Mouse (Mus musculus): ENCODE data around the gene Il2ra. TPM values are rescaled to one million over a fixed set of nuclear protein-coding genes. Genes with fewer than 3 reads are reported as not detected.

Gene Il2ra
- polyA plus RNA-seq, 1 experiment from 2014 or later: not detected

- no peaks in the 10 kb centered on the region for H3K9me3 ChIP-seq (ENCODE audit: control insufficient read depth, low read length)
- no peaks in the 10 kb centered on the region for H3K36me3 ChIP-seq (ENCODE audit: control insufficient read depth, insufficient read depth, low read length)
- no peak overlapping the region for H3K9ac ChIP-seq (ENCODE audit: low read length)
- WGBS: 36% methylated on average over 6 of the region's 6 CpGs
- no peaks in the 10 kb centered on the region for H3K27me3 ChIP-seq (ENCODE audit: control insufficient read depth, insufficient read depth, low read length)
- no peak for ATAC-seq (ENCODE audit: insufficient number of reproducible peaks, insufficient read depth, low FRiP score, low read depth)
- no peak overlapping the region for H3K4me3 ChIP-seq (ENCODE audit: control insufficient read depth in 1 of 2, insufficient read depth in 1 of 2, low read depth in 1 of 2, low read length in 2 of 2)
- H3K4me2 ChIP-seq (ENCODE audit: low read length): no peak overlapping the region
- H3K27ac ChIP-seq (replicated peaks in 1 of 2; ENCODE audit: control insufficient read depth in 1 of 2, insufficient read depth in 1 of 2, low read depth in 2 of 2, low read length in 2 of 2): no peak overlapping the region
- peaks cover 0 to 2% of the 10 kb centered on the region in 2 experiments; a peak in 1 of 4 replicates for H3K4me1 ChIP-seq (ENCODE audit: control insufficient read depth in 2 of 2, insufficient read depth in 2 of 2, low read length in 2 of 2)
Observed at GRCm38 (mm10) chr2:11653330-11653729, 10.7 kb downstream of the Il2ra start.

DNA sequence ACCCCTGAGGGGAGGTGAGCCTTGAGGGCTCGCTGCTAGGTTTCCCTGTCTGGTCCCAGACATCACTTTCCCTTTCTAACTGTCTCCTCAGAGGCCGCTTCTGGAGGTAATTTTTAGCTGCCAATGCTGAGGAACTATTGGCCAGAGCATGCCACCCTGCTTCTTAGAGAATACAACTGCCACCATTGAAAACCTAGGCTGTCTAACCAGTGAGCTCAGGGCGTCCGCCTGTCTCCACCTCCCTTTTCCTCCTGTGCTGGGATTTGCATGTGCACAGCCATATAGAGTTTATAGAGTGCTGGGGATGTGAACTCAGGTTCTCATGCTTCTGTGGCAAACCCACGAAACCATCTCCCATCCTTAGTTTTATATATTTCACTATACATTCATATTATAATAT lies 11.2 kb downstream of the Il2ra start:
- H3K27ac ChIP-seq (replicated peaks in 1 of 2; ENCODE audit: control insufficient read depth in 1 of 2, insufficient read depth in 1 of 2, low read depth in 2 of 2, low read length in 2 of 2): no peak overlapping the region
- no peak overlapping the region for H3K4me3 ChIP-seq (ENCODE audit: control insufficient read depth in 1 of 2, insufficient read depth in 1 of 2, low read depth in 1 of 2, low read length in 2 of 2)
- no peaks in the 10 kb centered on the region for H3K36me3 ChIP-seq (ENCODE audit: control insufficient read depth, insufficient read depth, low read length)
- no peak overlapping the region for H3K9ac ChIP-seq (ENCODE audit: low read length)
- H3K9me3 ChIP-seq (ENCODE audit: control insufficient read depth, low read length): no peaks in the 10 kb centered on the region
- no peak for ATAC-seq (ENCODE audit: insufficient number of reproducible peaks, insufficient read depth, low FRiP score, low read depth)
- no peaks in the 10 kb centered on the region for H3K27me3 ChIP-seq (ENCODE audit: control insufficient read depth, insufficient read depth, low read length)
- WGBS: 68% methylated on average over 5 of the region's 5 CpGs
- H3K4me2 ChIP-seq (ENCODE audit: low read length): no peak overlapping the region
- H3K4me1 ChIP-seq (ENCODE audit: control insufficient read depth in 2 of 2, insufficient read depth in 2 of 2, low read length in 2 of 2): peaks cover 0 to 2% of the 10 kb centered on the region in 2 experiments; a peak in 1 of 4 replicates

DNA sequence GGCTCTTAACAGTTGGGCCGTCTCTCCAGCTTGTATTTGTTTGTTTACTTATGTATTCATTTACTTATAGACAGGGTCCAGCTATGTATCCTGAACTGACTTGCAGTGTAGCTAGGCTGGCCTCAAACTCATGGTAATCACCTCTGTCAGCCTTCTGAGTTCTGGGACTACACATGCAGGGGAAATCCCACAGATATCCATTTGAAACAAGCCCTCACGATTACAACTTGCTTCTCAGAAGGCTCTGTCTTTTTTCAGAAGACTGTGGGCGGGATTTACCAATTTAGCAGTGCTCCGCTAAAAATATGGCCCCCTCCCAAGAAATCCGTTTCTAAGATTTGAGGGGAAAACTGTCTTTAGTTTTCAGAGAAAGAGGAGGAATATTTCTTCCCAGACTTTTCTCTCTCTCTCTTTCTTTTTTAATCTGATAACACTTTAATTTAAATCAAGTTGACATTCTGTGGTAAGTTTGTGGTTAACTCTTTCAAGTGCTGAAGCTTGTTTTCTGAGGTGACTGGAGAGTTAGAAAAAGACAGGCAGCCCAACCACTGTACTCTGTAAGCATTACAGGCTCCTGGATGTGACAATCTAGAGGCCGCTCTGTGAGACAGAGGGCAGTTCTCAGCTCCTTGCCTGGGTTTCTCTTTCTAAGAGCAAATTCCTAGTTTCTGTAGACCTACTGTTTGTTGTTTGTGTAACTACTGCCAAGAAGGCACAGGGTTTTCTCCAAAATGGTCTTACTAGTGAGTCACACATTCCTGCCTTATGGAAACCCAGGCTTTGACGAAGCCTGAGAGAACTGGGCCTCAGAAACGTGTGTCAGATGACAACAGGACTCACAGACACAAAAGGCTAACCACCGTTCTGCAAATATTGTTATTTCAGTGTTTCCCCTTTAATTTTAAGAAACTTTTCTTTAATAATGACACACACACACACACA lies 12.7 kb downstream of the Il2ra start:
- peaks cover 0 to 3% of the 10 kb centered on the region in 2 experiments; a peak in 1 of 4 replicates for H3K4me1 ChIP-seq (ENCODE audit: control insufficient read depth in 2 of 2, insufficient read depth in 2 of 2, low read length in 2 of 2)
- no peaks in the 10 kb centered on the region for H3K27me3 ChIP-seq (ENCODE audit: control insufficient read depth, insufficient read depth, low read length)
- no peak for ATAC-seq (ENCODE audit: insufficient number of reproducible peaks, insufficient read depth, low FRiP score, low read depth)
- H3K36me3 ChIP-seq (ENCODE audit: control insufficient read depth, insufficient read depth, low read length): no peaks in the 10 kb centered on the region
- H3K9me3 ChIP-seq (ENCODE audit: control insufficient read depth, low read length): no peaks in the 10 kb centered on the region
- H3K9ac ChIP-seq (ENCODE audit: low read length): no peak overlapping the region
- H3K4me2 ChIP-seq (ENCODE audit: low read length): no peak overlapping the region
- WGBS: 59% methylated on average over 9 of the region's 9 CpGs
- H3K27ac ChIP-seq (replicated peaks in 1 of 2; ENCODE audit: control insufficient read depth in 1 of 2, insufficient read depth in 1 of 2, low read depth in 2 of 2, low read length in 2 of 2): no peak overlapping the region
- H3K4me3 ChIP-seq (ENCODE audit: control insufficient read depth in 1 of 2, insufficient read depth in 1 of 2, low read depth in 1 of 2, low read length in 2 of 2): no peak overlapping the region

- 79% methylated on average over 2 of the region's 2 CpGs for WGBS
- no peak overlapping the region for H3K27ac ChIP-seq (replicated peaks in 1 of 2; ENCODE audit: control insufficient read depth in 1 of 2, insufficient read depth in 1 of 2, low read depth in 2 of 2, low read length in 2 of 2)
- H3K27me3 ChIP-seq (ENCODE audit: control insufficient read depth, insufficient read depth, low read length): no peaks in the 10 kb centered on the region
- no peak for ATAC-seq (ENCODE audit: insufficient number of reproducible peaks, insufficient read depth, low FRiP score, low read depth)
- H3K4me3 ChIP-seq (ENCODE audit: control insufficient read depth in 1 of 2, insufficient read depth in 1 of 2, low read depth in 1 of 2, low read length in 2 of 2): no peak overlapping the region
- H3K4me1 ChIP-seq (ENCODE audit: control insufficient read depth in 2 of 2, insufficient read depth in 2 of 2, low read length in 2 of 2): peaks cover 0 to 3% of the 10 kb centered on the region in 2 experiments; a peak in 1 of 4 replicates
- no peaks in the 10 kb centered on the region for H3K9me3 ChIP-seq (ENCODE audit: control insufficient read depth, low read length)
- no peaks in the 10 kb centered on the region for H3K36me3 ChIP-seq (ENCODE audit: control insufficient read depth, insufficient read depth, low read length)
- no peak overlapping the region for H3K4me2 ChIP-seq (ENCODE audit: low read length)
- no peak overlapping the region for H3K9ac ChIP-seq (ENCODE audit: low read length)
Observed at GRCm38 (mm10) chr2:11657581-11657980, 15.0 kb downstream of the Il2ra start.

- H3K27me3 ChIP-seq (ENCODE audit: control insufficient read depth, insufficient read depth, low read length): no peaks in the 10 kb centered on the region
- 42% methylated on average over 2 of the region's 2 CpGs for WGBS
- ATAC-seq (ENCODE audit: insufficient number of reproducible peaks, insufficient read depth, low FRiP score, low read depth): no peak
- no peaks in the 10 kb centered on the region for H3K36me3 ChIP-seq (ENCODE audit: control insufficient read depth, insufficient read depth, low read length)
- 0 out of 4 replicates have a peak, but pooled peaks cover 0 to 2% of the 10 kb centered on the region in 2 experiments for H3K4me1 ChIP-seq (ENCODE audit: control insufficient read depth in 2 of 2, insufficient read depth in 2 of 2, low read length in 2 of 2)
- H3K4me3 ChIP-seq (ENCODE audit: control insufficient read depth in 1 of 2, insufficient read depth in 1 of 2, low read depth in 1 of 2, low read length in 2 of 2): no peak overlapping the region
- H3K4me2 ChIP-seq (ENCODE audit: low read length): no peak overlapping the region
- no peak overlapping the region for H3K27ac ChIP-seq (replicated peaks in 1 of 2; ENCODE audit: control insufficient read depth in 1 of 2, insufficient read depth in 1 of 2, low read depth in 2 of 2, low read length in 2 of 2)
- H3K9me3 ChIP-seq (ENCODE audit: control insufficient read depth, low read length): no peaks in the 10 kb centered on the region
- H3K9ac ChIP-seq (ENCODE audit: low read length): no peak overlapping the region
Observed at GRCm38 (mm10) chr2:11659263-11659662, 16.7 kb downstream of the Il2ra start.

DNA sequence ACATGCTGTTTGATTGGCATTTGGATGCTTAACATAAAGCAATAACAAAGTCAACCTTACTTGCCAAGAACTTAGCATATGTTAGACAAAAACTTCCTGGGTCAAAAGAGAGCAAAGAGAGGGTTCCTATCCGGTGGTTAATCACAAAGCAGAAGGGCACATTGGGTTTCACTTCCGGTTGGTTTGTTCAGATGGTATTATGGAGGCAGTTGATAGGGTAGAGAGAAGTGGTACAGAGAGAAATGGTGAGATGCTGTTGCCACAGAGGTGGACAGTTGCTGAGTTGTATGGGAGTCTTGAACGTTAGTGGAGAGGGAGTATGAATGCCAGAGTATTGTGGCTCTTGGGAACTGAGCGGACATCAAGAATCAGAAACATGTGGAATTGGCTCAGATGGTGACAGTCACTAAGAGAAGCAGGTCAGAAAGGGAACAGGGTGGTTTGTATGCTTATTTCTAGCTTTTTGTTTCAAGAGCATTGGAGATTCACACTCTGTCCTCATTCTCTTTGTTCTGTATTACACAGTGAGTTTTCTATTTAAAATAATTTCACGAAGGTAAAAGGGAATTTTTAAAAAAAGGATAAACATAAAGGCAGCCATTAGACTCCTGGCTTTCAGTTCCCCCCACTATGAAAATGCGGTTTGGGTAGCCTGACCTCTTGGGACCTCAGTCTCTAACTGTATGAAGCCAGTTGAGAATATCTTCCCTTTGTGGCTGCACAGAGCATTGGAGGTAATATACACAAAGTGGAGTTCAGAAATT lies 19.7 kb downstream of the Il2ra start:
- Histone ChIP-seq H3K4me1 (ENCODE audit: control insufficient read depth in 2 of 2, insufficient read depth in 2 of 2, low read length in 2 of 2) (0 out of 4 replicates have a peak, but pooled peaks cover 0 to 2% of the 10 kb centered on the region in 2 experiments), H3K27ac (replicated peaks in 1 of 2; ENCODE audit: control insufficient read depth in 1 of 2, insufficient read depth in 1 of 2, low read depth in 2 of 2, low read length in 2 of 2) (no peak overlapping the region), H3K36me3 (ENCODE audit: control insufficient read depth, insufficient read depth, low read length) (no peaks in the 10 kb centered on the region), H3K4me2 (ENCODE audit: low read length) (no peak overlapping the region), H3K27me3 (ENCODE audit: control insufficient read depth, insufficient read depth, low read length) (no peaks in the 10 kb centered on the region), H3K9ac (ENCODE audit: low read length) (no peak overlapping the region), H3K4me3 (ENCODE audit: control insufficient read depth in 1 of 2, insufficient read depth in 1 of 2, low read depth in 1 of 2, low read length in 2 of 2) (no peak overlapping the region), H3K9me3 (ENCODE audit: control insufficient read depth, low read length) (no peaks in the 10 kb centered on the region)
- no peak for ATAC-seq (ENCODE audit: insufficient number of reproducible peaks, insufficient read depth, low FRiP score, low read depth)
- WGBS: 74% methylated on average over 6 of the region's 6 CpGs

DNA sequence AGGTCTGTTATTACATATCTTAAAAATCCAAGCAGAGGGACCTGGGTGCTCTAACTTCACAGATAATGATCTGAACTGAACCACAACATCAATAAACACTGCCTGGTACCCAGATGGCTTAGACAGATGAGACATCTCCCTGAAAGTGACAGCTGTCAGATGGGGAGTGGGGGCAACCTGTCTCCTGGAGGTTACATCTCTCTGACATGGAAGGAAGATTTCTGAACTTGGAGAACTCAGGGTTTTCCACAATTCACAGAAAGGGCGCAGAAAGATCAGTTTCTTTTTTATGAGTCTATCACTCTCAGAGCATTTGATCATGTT lies 20.3 kb downstream of the Il2ra start:
- Histone ChIP-seq H3K9ac (ENCODE audit: low read length) (no peak overlapping the region), H3K36me3 (ENCODE audit: control insufficient read depth, insufficient read depth, low read length) (no peaks in the 10 kb centered on the region), H3K4me2 (ENCODE audit: low read length) (no peak overlapping the region), H3K4me1 (ENCODE audit: control insufficient read depth in 2 of 2, insufficient read depth in 2 of 2, low read length in 2 of 2) (0 out of 4 replicates have a peak, but pooled peaks cover 0 to 2% of the 10 kb centered on the region in 2 experiments), H3K27ac (replicated peaks in 1 of 2; ENCODE audit: control insufficient read depth in 1 of 2, insufficient read depth in 1 of 2, low read depth in 2 of 2, low read length in 2 of 2) (no peak overlapping the region), H3K9me3 (ENCODE audit: control insufficient read depth, low read length) (no peaks in the 10 kb centered on the region), H3K27me3 (ENCODE audit: control insufficient read depth, insufficient read depth, low read length) (no peaks in the 10 kb centered on the region), H3K4me3 (ENCODE audit: control insufficient read depth in 1 of 2, insufficient read depth in 1 of 2, low read depth in 1 of 2, low read length in 2 of 2) (no peak overlapping the region)
- no peak for ATAC-seq (ENCODE audit: insufficient number of reproducible peaks, insufficient read depth, low FRiP score, low read depth)
- WGBS: 88% methylated on average over 1 of the region's 1 CpGs
